Mouse (Mus musculus): ENCODE results near the gene Ahnak.

DNA sequence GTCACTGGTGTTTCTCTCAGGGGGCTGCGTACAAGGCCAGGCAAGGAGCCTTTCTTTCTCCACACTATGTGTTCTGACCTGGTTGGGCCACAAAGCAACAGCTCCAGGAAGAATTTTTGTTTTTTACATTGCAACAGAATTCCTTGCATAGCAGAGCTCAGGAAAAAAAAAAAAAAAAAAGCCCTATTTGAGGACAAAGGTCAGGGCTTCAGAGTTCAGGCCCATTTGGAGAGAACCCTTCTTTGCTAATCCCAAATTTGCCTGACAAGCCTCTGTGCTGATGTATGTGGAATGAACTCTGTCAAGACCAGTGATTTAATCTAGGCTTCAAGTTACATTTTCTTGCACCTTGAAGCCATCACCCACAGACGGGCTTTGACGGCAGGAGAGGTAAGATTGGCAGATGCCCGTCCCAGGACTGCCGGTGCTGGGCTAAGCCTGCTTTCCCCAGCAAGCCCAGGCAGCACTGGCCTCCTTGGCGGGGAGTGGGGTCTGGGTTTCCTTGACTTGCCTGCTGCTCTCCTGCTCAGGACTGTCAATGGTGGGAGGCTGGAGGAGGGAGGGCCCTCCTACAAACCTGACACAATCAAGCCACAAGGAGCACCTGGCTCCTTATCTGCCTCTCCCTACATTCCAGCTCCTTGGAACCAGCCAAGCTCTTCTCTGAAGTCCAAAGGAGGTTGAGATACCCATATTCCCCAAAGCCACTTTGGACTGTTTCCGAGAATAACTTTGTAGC, 58.3 kb downstream of the Ahnak start:
- TF ChIP-seq CTCF (IDR thresholded peaks at IDR 0.05; ENCODE audit: low read depth) (no peak), EP300 (IDR thresholded peaks at IDR 0.05; ENCODE audit: low read depth) (no peak)
